Mouse (Mus musculus): Measurements from ENCODE around the gene Sult3a1. TPM values are rescaled to one million over a fixed set of nuclear protein-coding genes. Genes with fewer than 3 reads are reported as not detected.
"Not testable (repeated sequence)": the region's sequence is repeated elsewhere in the genome, so short reads cannot be mapped to it uniquely, and the experiment has no call there.

The Sult3a1 gene
- polyA plus RNA-seq (2016; fragmentation: Nextera tagmentation; extraction: Ambion mirVana), result not detected in 2 replicates

DNA sequence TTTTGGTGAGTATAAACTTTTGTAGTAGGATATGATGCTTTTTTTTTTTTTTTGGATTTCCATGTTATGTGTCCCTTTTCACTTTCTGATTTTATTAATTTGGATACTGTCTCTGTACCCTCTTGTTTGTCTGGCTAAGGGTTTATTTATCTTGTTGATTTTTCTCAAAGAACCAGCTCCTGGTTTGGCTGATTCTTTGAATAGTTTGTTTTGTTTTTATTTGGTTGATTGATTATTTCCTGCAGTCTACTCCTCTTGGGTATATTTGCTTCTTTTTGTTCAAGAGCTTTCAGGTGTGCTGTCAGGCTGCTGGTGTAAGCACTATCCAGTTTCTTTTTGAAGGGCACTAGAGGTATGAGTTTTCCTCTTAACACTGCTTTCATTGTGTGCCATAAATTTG is at the start of gene Sult3a1:
Sult3a1 (plus strand) TSS at position 301 of the 400 bp plus-strand sequence.
- no peak within 1 kb of the TSS for H3K4me3 ChIP-seq
- ATAC-seq (ENCODE audit: low FRiP score, low read depth), result no peak
- no peaks in the 10 kb centered on the region for H3K27me3 ChIP-seq
- H3K27ac ChIP-seq (replicated peaks), result no peak within 1 kb of the TSS
- H3K36me3 ChIP-seq, result no peaks in the 10 kb centered on the region
- H3K9ac ChIP-seq (replicated peaks), result no peak within 1 kb of the TSS
- H3K9me3 ChIP-seq, result no peaks in the 10 kb centered on the region
- no peaks in the 10 kb centered on the region for H3K4me1 ChIP-seq
- no peak within 1 kb of the TSS for H3K4me2 ChIP-seq (replicated peaks)

- no peak overlapping the region for H3K27ac ChIP-seq (replicated peaks)
- no peaks in the 10 kb centered on the region for H3K27me3 ChIP-seq
- no peaks in the 10 kb centered on the region for H3K4me1 ChIP-seq
- 11% methylated on average over 1 of the region's 1 CpGs for WGBS
- no peaks in the 10 kb centered on the region for H3K36me3 ChIP-seq
- no peak overlapping the region for H3K4me2 ChIP-seq (replicated peaks)
- no peak overlapping the region for H3K4me3 ChIP-seq
- H3K9me3 ChIP-seq, result no peaks in the 10 kb centered on the region
- peak; percentile 76 for ATAC-seq (ENCODE audit: low FRiP score, low read depth)
- H3K9ac ChIP-seq (replicated peaks), result no peak overlapping the region
Observed at GRCm38 (mm10) chr10:33811807-33812206, 45.7 kb upstream of the Sult3a1 start.

GRCm38 (mm10) chr10:33814266-33814665 is 43.3 kb upstream of the Sult3a1 start:
- no peaks in the 10 kb centered on the region for H3K36me3 ChIP-seq
- no peaks in the 10 kb centered on the region for H3K9me3 ChIP-seq
- no peak overlapping the region for H3K4me3 ChIP-seq
- no peak for ATAC-seq (ENCODE audit: low FRiP score, low read depth)
- H3K4me2 ChIP-seq (replicated peaks), result no peak overlapping the region
- no peaks in the 10 kb centered on the region for H3K27me3 ChIP-seq
- no peak overlapping the region for H3K27ac ChIP-seq (replicated peaks)
- no peaks in the 10 kb centered on the region for H3K4me1 ChIP-seq
- H3K9ac ChIP-seq (replicated peaks), result no peak overlapping the region

- Histone ChIP-seq H3K4me2 (replicated peaks) (no peak overlapping the region), H3K36me3 (no peaks in the 10 kb centered on the region), H3K27me3 (no peaks in the 10 kb centered on the region), H3K4me3 (no peak overlapping the region), H3K4me1 (no peaks in the 10 kb centered on the region), H3K9me3 (no peaks in the 10 kb centered on the region), H3K27ac (replicated peaks) (no peak overlapping the region), H3K9ac (replicated peaks) (no peak overlapping the region)
- WGBS, result 91% methylated on average over 1 of the region's 1 CpGs
- ATAC-seq (ENCODE audit: low FRiP score, low read depth), result no peak
Observed at GRCm38 (mm10) chr10:33816923-33817322, 40.6 kb upstream of the Sult3a1 start.

- H3K9ac ChIP-seq (replicated peaks), result no peak overlapping the region
- H3K27ac ChIP-seq (replicated peaks), result no peak overlapping the region
- H3K4me3 ChIP-seq, result no peak overlapping the region
- no peaks in the 10 kb centered on the region for H3K27me3 ChIP-seq
- no peaks in the 10 kb centered on the region for H3K9me3 ChIP-seq
- H3K4me1 ChIP-seq, result no peaks in the 10 kb centered on the region
- H3K36me3 ChIP-seq, result no peaks in the 10 kb centered on the region
- 87% methylated on average over 3 of the region's 3 CpGs for WGBS
- no peak overlapping the region for H3K4me2 ChIP-seq (replicated peaks)
- ATAC-seq (ENCODE audit: low FRiP score, low read depth), result no peak
Observed at GRCm38 (mm10) chr10:33820892-33821291, 36.6 kb upstream of the Sult3a1 start.

- no peak overlapping the region for H3K4me3 ChIP-seq
- no peaks in the 10 kb centered on the region for H3K27me3 ChIP-seq
- no peaks in the 10 kb centered on the region for H3K4me1 ChIP-seq
- ATAC-seq (ENCODE audit: low FRiP score, low read depth), result no peak
- WGBS, result 85% methylated on average over 2 of the region's 2 CpGs
- no peak overlapping the region for H3K4me2 ChIP-seq (replicated peaks)
- H3K36me3 ChIP-seq, result no peaks in the 10 kb centered on the region
- H3K9ac ChIP-seq (replicated peaks), result no peak overlapping the region
- H3K9me3 ChIP-seq, result no peaks in the 10 kb centered on the region
- no peak overlapping the region for H3K27ac ChIP-seq (replicated peaks)
Observed at GRCm38 (mm10) chr10:33865994-33866393, 8.5 kb downstream of the Sult3a1 start.

- Histone ChIP-seq H3K4me2 (replicated peaks) (no peak overlapping the region), H3K4me3 (no peak overlapping the region), H3K27ac (replicated peaks) (no peak overlapping the region), H3K9me3 (no peaks in the 10 kb centered on the region), H3K4me1 (no peaks in the 10 kb centered on the region), H3K27me3 (no peaks in the 10 kb centered on the region), H3K9ac (replicated peaks) (no peak overlapping the region), H3K36me3 (no peaks in the 10 kb centered on the region)
- no peak for ATAC-seq (ENCODE audit: low FRiP score, low read depth)
- WGBS, result 19% methylated on average over 1 of the region's 1 CpGs
Observed at GRCm38 (mm10) chr10:33870441-33870840, 12.9 kb downstream of the Sult3a1 start.

- H3K36me3 ChIP-seq, result no peaks in the 10 kb centered on the region
- no peak overlapping the region for H3K27ac ChIP-seq (replicated peaks)
- H3K4me2 ChIP-seq (replicated peaks), result no peak overlapping the region
- no peak for ATAC-seq (ENCODE audit: low FRiP score, low read depth)
- H3K9me3 ChIP-seq, result no peaks in the 10 kb centered on the region
- H3K27me3 ChIP-seq, result no peaks in the 10 kb centered on the region
- 91% methylated on average over 2 of the region's 2 CpGs for WGBS
- H3K4me3 ChIP-seq, result no peak overlapping the region
- H3K4me1 ChIP-seq, result no peaks in the 10 kb centered on the region
- H3K9ac ChIP-seq (replicated peaks), result no peak overlapping the region
Observed at GRCm38 (mm10) chr10:33872672-33873398, 15.3 kb downstream of the Sult3a1 start.

DNA sequence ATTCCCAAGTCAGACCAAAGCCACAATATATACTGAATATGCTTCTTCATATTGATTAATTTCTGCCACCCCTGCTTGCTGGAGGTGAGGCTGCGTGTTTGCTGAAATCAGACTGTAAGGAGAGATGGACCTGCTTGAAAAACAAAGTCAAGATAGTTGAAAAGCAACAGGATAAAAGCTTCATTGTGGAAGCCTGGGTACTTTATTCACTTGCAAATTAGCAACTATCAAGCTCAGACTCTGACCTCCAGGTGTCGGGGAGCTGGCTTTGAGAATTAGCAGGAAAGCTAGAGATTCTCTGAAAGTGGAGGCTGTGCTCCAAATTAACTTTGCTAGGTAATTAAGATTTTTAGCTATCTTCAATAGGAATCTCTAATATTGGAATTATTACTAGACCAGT is 24.9 kb downstream of the Sult3a1 start:
- H3K4me1 ChIP-seq; H3K9me3 ChIP-seq; H3K4me3 ChIP-seq; H3K27me3 ChIP-seq; ATAC-seq (ENCODE audit: low FRiP score, low read depth); H3K27ac ChIP-seq (replicated peaks); H3K9ac ChIP-seq (replicated peaks); H3K36me3 ChIP-seq; H3K4me2 ChIP-seq (replicated peaks): not testable (repeated sequence)
- 74% methylated on average over 2 of the region's 2 CpGs for WGBS

DNA sequence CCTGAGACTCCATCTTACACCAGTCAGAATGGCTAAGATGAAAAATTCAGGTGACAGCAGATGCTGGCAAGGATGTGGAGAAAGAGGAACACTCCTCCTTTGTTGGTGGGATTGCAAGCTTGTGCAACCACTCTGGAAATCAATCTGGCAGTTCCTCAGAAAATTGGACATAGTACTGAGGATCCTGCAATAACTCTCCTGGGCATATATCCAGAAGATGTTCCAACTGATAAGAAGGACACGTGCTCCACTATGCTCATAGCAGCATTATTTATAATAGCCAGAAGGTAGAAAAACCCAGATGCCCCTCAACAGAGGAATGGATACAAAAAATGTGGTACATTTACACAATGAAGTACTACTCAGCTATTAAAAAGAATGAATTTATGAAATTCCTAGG is 44.0 kb downstream of the Sult3a1 start:
- WGBS, result 79% methylated on average over 1 of the region's 1 CpGs
- ATAC-seq (ENCODE audit: low FRiP score, low read depth); H3K27ac ChIP-seq (replicated peaks); H3K9me3 ChIP-seq; H3K4me3 ChIP-seq; H3K4me1 ChIP-seq; H3K9ac ChIP-seq (replicated peaks); H3K36me3 ChIP-seq; H3K4me2 ChIP-seq (replicated peaks); H3K27me3 ChIP-seq: not testable (repeated sequence)

GRCm38 (mm10) chr10:33904530-33905481 is 47.3 kb downstream of the Sult3a1 start, which contains the start of gene Rsph4a:
TSS of gene Rsph4a (plus strand) at chr10:33905111.
- Histone ChIP-seq H3K9me3 (no peaks in the 10 kb centered on the region), H3K27ac (replicated peaks) (no peak within 1 kb of the TSS), H3K4me2 (replicated peaks) (peak within 1 kb of the TSS; percentile 67), H3K9ac (replicated peaks) (no peak within 1 kb of the TSS), H3K36me3 (no peaks in the 10 kb centered on the region), H3K4me3 (peak within 1 kb of the TSS; percentile 40), H3K4me1 (peaks cover 7% of the 10 kb centered on the region; the same call in 1 of the 2 replicates), H3K27me3 (no peaks in the 10 kb centered on the region)
- peak; percentile 99 for ATAC-seq (ENCODE audit: low FRiP score, low read depth)
- 7% methylated on average over 17 of the region's 17 CpGs for WGBS

- WGBS, result 6% methylated on average over 6 of the region's 6 CpGs
- peak; percentile 42 for ATAC-seq (ENCODE audit: low FRiP score, low read depth)
- H3K27me3 ChIP-seq, result no peaks in the 10 kb centered on the region
- no peak overlapping the region for H3K9ac ChIP-seq (replicated peaks)
- H3K9me3 ChIP-seq, result no peaks in the 10 kb centered on the region
- peak overlapping the region; percentile 40 for H3K4me3 ChIP-seq
- no peak overlapping the region for H3K27ac ChIP-seq (replicated peaks)
- H3K4me1 ChIP-seq, result peaks cover 7% of the 10 kb centered on the region; the same call in 1 of the 2 replicates
- no peaks in the 10 kb centered on the region for H3K36me3 ChIP-seq
- H3K4me2 ChIP-seq (replicated peaks), result peak overlapping the region; percentile 67
Observed at GRCm38 (mm10) chr10:33905489-33905888, 48.0 kb downstream of the Sult3a1 start.

All from midbrain, embryonic 12.5 days (tissue).